Mouse (Mus musculus) monocyte, adult 5-6 weeks (primary cell): Measurements from ENCODE around the gene Dph1. TPM values are rescaled to one million over a fixed set of nuclear protein-coding genes. Genes with fewer than 3 reads are reported as not detected.

Source experiments
- ATAC-seq: fragments of 153-309, 156-312 bp; replicated peaks from 2 replicates; pipeline ENCODE4 v1.8.0; 2017; ENCODE audit warnings: mild to moderate bottlenecking; ENCODE audit not compliant: low TSS enrichment, insufficient number of reproducible peaks, severe bottlenecking, poor library complexity, low FRiP score
- total RNA-seq: library from RNA; stranded (forward); fragments of 200-1000, 200-491, 200-594 nt; gene quantifications from 3 replicates; pipeline ENCODE4 v1.2.3, GENCODE M21; 2017

Gene Dph1
- total RNA-seq, 1 experiment from 2014 or later: 3.0 TPM

DNA sequence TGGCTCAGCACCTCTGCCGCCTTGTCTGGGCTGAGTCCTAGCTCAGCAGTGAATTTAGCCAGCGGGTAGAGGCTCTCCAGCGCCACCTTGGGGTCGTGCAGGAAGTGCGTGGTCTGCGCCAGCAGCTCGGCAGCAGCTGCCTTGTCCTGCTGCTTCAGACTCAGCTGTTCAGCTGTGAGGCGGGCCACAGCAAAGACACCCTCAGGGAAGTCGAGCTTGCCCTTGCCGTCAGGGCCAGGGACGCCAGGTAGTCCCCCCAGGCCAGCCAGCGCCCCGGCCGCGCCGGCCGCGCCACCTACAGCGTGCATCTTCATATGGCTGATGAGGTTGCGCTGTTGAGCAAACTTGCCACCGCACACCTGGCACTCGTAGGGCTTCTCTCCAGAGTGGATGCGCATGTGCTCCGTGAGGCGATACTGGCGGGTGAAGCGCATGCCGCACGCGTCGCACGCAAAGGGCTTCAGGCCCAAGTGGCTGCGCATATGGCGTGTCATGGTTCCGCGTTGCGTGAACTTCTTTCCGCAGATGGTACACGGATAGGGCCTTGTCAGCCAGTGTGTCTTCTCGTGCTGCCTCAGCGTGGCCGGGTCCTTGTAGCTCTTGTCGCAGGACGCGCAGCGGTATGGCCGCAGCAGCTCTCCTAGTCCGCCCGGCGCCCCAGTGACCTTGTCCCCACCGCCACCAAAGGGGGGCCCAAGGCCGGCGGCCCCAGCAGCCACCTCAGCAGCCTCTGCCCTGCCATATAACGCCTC, 25.4 kb downstream of the Dph1 start:
- ATAC-seq: peak; percentile 68

DNA sequence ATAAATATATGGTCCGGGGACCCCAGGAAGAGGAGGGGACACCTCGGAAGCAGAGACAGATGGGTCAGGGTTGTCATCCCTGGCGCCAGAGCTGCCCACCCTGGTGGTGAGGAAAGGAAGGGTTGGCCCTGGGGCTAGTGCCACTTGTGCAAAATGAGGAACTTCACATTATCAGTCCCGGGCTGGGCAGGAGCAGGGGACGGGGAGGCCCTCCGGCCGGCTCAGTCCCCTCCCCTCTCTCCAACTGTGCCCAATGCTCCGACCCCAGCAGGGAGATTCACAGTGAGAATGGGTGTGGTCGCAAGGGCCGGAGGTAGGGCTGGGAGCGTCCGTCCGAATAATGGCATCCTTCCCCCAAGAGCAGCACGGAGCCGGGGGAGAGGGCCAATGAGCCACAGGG, 26.3 kb downstream of the Dph1 start:
- peak; percentile 41; the same call in 1 of the 2 replicates for ATAC-seq

GRCm38 (mm10) chr11:75164051-75164450, 27.0 kb downstream of the Dph1 start:
- ATAC-seq: no peak

DNA sequence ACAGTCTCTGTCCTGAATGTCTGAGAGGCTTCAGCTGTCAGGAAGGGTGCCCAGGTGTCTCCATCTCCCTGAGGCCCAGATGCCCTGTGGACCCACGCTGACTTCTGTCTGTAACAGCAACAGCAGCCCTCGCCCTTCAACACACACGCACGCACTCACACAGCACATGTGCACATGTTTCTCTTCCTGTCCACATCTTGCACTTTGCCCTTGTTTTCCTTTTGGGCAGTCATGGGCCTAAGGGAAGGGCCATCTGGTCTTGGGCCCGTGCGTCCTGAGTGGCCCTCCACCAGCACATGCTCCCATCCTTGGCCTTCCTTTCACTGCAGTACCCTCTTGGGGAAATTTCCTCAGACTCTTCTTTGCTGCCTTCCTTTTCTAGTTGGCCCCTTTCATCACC, 27.7 kb downstream of the Dph1 start:
- no peak for ATAC-seq

- no peak for ATAC-seq
Observed at GRCm38 (mm10) chr11:75162591-75163080, 28.4 kb downstream of the Dph1 start.

DNA sequence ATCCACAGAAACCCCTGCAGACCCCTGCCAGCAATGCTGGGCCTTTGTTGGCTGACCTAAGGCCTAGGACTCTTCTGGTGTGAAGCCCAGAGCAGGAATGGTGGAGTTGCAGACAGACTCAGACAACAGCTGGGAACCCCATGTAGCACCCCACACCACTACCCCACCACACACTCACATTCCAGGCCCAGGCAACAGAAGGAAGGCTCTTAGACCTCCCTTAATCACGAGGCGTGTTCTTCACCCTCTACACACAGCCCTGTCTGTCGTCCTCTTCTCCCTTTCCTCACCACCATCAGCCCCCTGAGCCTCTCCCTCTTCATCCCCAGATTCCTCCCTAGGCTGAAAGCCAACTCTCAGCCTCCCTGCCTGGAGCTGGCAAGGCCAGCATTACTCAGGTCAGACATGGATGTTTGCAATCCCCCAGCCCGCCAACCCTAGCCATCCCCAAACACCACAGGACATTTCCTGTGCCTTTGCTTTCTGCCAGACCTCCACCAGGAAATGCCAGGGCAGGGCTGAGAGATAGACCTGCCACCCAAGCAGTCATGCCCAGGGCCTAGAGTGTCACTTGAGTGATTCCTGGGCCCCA, 29.5 kb downstream of the Dph1 start:
- no peak for ATAC-seq

DNA sequence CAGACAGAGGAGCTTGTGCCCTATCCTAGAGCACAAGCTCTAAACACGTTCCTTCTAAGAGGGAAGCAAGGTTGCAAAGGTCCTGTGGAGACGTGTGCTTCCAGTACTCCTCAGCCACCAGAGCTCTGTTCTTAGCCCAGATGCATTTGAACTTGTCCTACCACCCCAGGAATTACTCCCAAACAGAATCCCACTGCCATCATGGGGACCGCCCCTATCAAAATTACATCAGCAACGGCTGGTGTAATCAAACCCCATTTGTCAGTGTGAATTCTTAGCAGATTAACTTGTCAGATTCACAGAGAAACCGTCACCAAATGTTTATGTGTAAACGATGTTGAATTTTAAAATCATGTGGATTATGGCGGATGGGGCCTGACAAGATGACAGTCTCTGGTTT, 30.1 kb downstream of the Dph1 start:
- no peak for ATAC-seq

GRCm38 (mm10) chr11:75159564-75159963, 31.5 kb downstream of the Dph1 start:
- no peak for ATAC-seq

- no peak for ATAC-seq
Observed at GRCm38 (mm10) chr11:75158432-75158831, 32.6 kb downstream of the Dph1 start.

DNA sequence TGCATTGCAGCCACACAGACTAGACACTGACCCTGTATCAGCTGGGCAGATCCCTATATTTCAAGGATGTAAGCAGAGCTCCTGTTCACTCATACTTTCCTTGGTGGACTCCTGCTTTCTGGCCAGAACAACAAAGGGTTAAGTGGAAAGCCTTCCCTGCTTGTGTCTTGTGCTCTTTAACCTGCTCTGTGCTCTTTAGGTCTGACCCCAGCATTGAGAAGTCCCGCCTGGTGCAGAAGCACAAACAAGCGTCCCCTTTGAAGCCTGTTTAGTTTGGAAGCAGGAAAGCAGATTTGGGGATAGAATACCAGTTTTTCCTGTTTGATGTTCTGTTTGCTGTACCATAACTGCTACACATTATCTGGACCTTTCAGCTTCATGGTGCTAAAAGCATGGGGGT, 33.1 kb downstream of the Dph1 start:
- no peak for ATAC-seq

- ATAC-seq: no peak
Observed at GRCm38 (mm10) chr11:75157037-75157436, 34.0 kb downstream of the Dph1 start.

- ATAC-seq: no peak
Observed at GRCm38 (mm10) chr11:75156416-75156815, 34.6 kb downstream of the Dph1 start.

GRCm38 (mm10) chr11:75155985-75156384, 35.1 kb downstream of the Dph1 start:
- ATAC-seq: no peak

GRCm38 (mm10) chr11:75154053-75154585, 36.9 kb downstream of the Dph1 start:
- peak; percentile 72 for ATAC-seq

GRCm38 (mm10) chr11:75152603-75153557, 38.2 kb downstream of the Dph1 start:
- peak; percentile 87 for ATAC-seq

DNA sequence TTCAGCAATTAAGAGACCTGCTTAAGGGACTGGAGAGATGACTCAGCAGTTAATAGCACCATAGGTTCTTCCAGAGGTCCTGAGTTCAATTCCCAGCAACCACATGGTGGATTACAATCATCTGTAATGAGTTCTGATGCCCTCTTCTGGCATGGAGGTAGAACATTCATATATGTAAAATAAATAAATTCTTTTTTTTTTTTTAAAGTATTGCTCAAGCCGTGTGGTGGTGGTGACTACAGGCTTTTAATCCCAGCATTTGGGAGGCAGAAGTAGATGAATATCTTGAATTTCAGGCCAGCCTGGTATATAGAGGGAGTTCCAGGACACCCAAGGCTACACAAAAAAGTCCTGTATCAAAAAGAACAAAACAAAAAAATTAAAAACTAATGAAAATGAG, 40.7 kb downstream of the Dph1 start:
- no peak for ATAC-seq

DNA sequence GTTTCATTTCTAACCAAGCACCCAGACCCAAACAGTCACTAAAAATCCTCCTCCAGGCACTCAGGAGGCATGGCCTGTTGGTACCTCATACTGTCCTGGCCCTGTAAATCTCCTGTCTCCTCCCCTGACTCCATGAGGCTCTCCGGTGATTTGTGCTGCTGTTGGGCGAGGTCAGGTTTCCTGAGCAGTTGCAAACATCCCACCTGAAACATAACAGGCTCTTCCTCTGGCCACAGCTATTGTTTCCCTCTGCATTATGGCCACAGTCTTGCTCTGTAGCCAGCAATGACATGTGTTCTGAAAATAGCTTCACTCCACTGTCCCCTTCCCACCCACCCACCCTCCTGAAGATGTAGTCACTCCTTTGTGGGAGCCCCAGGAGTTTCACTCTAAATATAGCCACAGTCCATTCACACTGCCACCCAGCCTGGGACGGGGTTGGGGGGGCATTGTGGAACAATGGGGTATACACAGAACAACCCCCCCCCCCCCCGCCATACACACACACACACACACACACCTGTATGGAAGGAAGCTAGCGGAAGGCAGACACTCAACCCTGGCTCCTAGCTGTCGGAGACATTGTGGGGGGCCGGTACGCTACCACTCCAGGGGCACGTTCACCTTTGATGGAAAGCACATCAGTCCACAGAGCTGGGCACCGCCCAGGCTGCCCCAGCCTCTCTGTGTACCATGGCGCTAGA, 42.6 kb downstream of the Dph1 start:
- no peak for ATAC-seq

DNA sequence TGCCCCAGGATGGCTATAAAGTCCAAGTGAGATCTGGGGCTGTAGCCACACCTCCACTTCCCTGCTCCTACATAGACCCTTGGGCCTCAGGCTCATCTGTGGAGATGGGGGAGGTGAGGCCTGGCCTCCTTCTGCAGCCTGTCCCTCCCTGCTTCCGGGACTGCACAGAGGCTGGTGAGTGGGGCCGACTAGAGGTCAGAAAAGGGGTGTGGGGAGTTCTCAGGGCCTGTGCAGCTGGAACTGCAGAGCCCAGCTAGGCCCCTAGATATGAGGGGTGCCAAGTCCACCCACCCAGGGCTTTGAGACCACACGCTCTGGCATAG, 43.2 kb downstream of the Dph1 start:
- peak; percentile 40; the same call in 1 of the 2 replicates for ATAC-seq
